Mouse (Mus musculus) brain, embryonic 14.5 days (tissue): ENCODE data around the gene Oscp1.

Experiments used
- CTCF ChIP-seq: fragments of 200-500 bp; IDR thresholded peaks from 2 replicates; pipeline ENCODE4 v1.5.1; 2012; ENCODE audit warnings: inconsistent platforms, mild to moderate bottlenecking, moderate library complexity, borderline replicate concordance; ENCODE audit not compliant: insufficient read depth, insufficient read length; ENCODE audit errors: extremely low read depth
- POLR2A ChIP-seq: fragments of 200-500 bp; IDR thresholded peaks from 2 replicates; pipeline ENCODE4 v1.6.1; 2012; ENCODE audit warnings: mild to moderate bottlenecking, inconsistent platforms, borderline replicate concordance; ENCODE audit not compliant: poor library complexity, insufficient read depth, insufficient read length, severe bottlenecking; ENCODE audit errors: extremely low read depth

DNA sequence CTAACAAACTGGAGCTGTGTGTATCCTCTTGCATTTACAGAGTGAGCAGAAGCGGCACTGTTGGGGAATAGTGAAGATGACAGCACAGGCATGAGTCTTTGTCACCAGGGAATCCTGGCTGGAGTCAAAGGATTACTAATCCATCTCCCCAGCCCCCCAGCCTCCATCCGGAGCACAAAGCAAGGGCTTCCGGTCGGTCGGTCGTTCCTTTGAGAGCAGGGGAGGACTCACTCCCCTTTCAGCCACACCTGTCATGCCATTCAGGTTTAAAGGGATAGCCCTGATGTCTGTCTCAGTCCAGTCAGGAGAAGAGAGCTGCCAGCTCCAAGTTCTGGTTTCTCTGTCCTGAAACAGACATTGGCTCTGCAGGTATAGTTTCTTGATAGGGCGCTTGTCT, 52.8 kb downstream of the Oscp1 start:
- TF ChIP-seq CTCF, result no peak
- no peak for TF ChIP-seq POLR2A
